Mouse (Mus musculus): ENCODE results near the gene Gm3182. TPM values are rescaled to one million over a fixed set of nuclear protein-coding genes. Genes with fewer than 3 reads are reported as not detected.
"Not testable (repeated sequence)": the region's sequence is repeated elsewhere in the genome, so short reads cannot be mapped to it uniquely, and the experiment has no call there.

Gene Gm3182
- not detected in 2 replicates for polyA plus RNA-seq (2014; fragmentation: Nextera tagmentation; extraction: Ambion mirVana)

- H3K9me3 ChIP-seq (ENCODE audit: control insufficient read depth, low read length); H3K27me3 ChIP-seq (ENCODE audit: control insufficient read depth, insufficient read depth, low read length); H3K27ac ChIP-seq (ENCODE audit: low read depth, low read length); H3K9ac ChIP-seq (replicated peaks; ENCODE audit: low read depth, low read length); H3K4me3 ChIP-seq (ENCODE audit: low read depth, low read length); H3K36me3 ChIP-seq (ENCODE audit: control insufficient read depth, insufficient read depth, low read length); H3K4me2 ChIP-seq (ENCODE audit: low read depth, low read length); ATAC-seq (ENCODE audit: low read depth); H3K4me1 ChIP-seq (ENCODE audit: control insufficient read depth, insufficient read depth, low read length): not testable (repeated sequence)
- no CpG with 5 or more reads among the region's 2 CpGs for WGBS
Measured at GRCm38 (mm10) chr14:4481445-4481844, at the start of gene Gm3182. Gene Gm3182 (plus strand): TSS chr14:4481745.

- not testable (repeated sequence) for H3K9ac ChIP-seq (replicated peaks; ENCODE audit: low read depth, low read length); ATAC-seq (ENCODE audit: low read depth); H3K27me3 ChIP-seq (ENCODE audit: control insufficient read depth, insufficient read depth, low read length); H3K27ac ChIP-seq (ENCODE audit: low read depth, low read length); H3K9me3 ChIP-seq (ENCODE audit: control insufficient read depth, low read length); H3K36me3 ChIP-seq (ENCODE audit: control insufficient read depth, insufficient read depth, low read length); H3K4me1 ChIP-seq (ENCODE audit: control insufficient read depth, insufficient read depth, low read length)
- Histone ChIP-seq H3K4me2 (ENCODE audit: low read depth, low read length) (peak overlapping the region; percentile 35), H3K4me3 (ENCODE audit: low read depth, low read length) (peak overlapping the region; percentile 23; the same call in 1 of the 2 replicates)
- WGBS = 3% methylated on average over 15 of the region's 25 CpGs
Measured at GRCm38 (mm10) chr14:4499425-4499824, 17.9 kb downstream of the Gm3182 start.

Other genes with a start within 250 kb of the Gm3182 start
- gene Gm3138, start 232.1 kb upstream of the Gm3182 start, polyA plus RNA-seq (2014; fragmentation: Nextera tagmentation; extraction: Ambion mirVana) = not detected in 2 replicates
- not detected in 2 replicates for gene Gm3149, start 164.5 kb upstream of the Gm3182 start, polyA plus RNA-seq (2014; fragmentation: Nextera tagmentation; extraction: Ambion mirVana)
- gene 2610042L04Rik, start 147.0 kb upstream of the Gm3182 start, polyA plus RNA-seq (2014; fragmentation: Nextera tagmentation; extraction: Ambion mirVana) = 5.6 and 8.5 TPM in 2 replicates
- not detected in 2 replicates for gene Gm3159, start 84.2 kb upstream of the Gm3182 start, polyA plus RNA-seq (2014; fragmentation: Nextera tagmentation; extraction: Ambion mirVana)
- 6.8 and 8.9 TPM in 2 replicates for gene Gm3164, start 66.3 kb upstream of the Gm3182 start, polyA plus RNA-seq (2014; fragmentation: Nextera tagmentation; extraction: Ambion mirVana)
- 1.2 and 3.9 TPM in 2 replicates for gene Gm3173, start 50.8 kb upstream of the Gm3182 start, polyA plus RNA-seq (2014; fragmentation: Nextera tagmentation; extraction: Ambion mirVana)
- not detected in 2 replicates for gene Gm3047, start 73.7 kb downstream of the Gm3182 start, polyA plus RNA-seq (2014; fragmentation: Nextera tagmentation; extraction: Ambion mirVana)
- not detected in 2 replicates for gene Gm8159, start 150.6 kb downstream of the Gm3182 start, polyA plus RNA-seq (2014; fragmentation: Nextera tagmentation; extraction: Ambion mirVana)
- gene Gm3239, start 182.4 kb downstream of the Gm3182 start, polyA plus RNA-seq (2014; fragmentation: Nextera tagmentation; extraction: Ambion mirVana) = 0.89 and 2.1 TPM in 2 replicates
- not detected in 2 replicates for gene Gm7876, start 227.5 kb downstream of the Gm3182 start, polyA plus RNA-seq (2014; fragmentation: Nextera tagmentation; extraction: Ambion mirVana)
- 4.4 and 5.3 TPM in 2 replicates for gene Gm3252, start 245.0 kb downstream of the Gm3182 start, polyA plus RNA-seq (2014; fragmentation: Nextera tagmentation; extraction: Ambion mirVana)

Measured in neural tube, embryonic 14.5 days (tissue).